Mouse (Mus musculus) CH12.LX (cell line): Measurements from ENCODE around the gene Frmd8. TPM values are rescaled to one million over a fixed set of nuclear protein-coding genes. Genes with fewer than 3 reads are reported as not detected.

Source experiments
- DNase-seq: peaks from one replicate; pipeline ENCODE4 v3.0.0-alpha.2; 2013; ENCODE audit errors: extremely low read depth
- H3K27ac ChIP-seq: 2 replicates; pipeline ENCODE4 v1.5.1; 2012; ENCODE audit warnings: low read depth, mild to moderate bottlenecking, control low read depth, moderate library complexity; ENCODE audit not compliant: insufficient read depth
- H3K27me3 ChIP-seq: replicated peaks from 2 replicates; pipeline ENCODE3; 2012; ENCODE audit warnings: inconsistent platforms
- H3K36me3 ChIP-seq, 2 experiments: replicated peaks in 1 of 2; 2 replicates each; pipeline versions ENCODE3 to v1.6.1; 2012; ENCODE audit warnings: inconsistent platforms in 1 of 2, low read length in 1 of 2, mild to moderate bottlenecking in 1 of 2, mixed read lengths in 1 of 2, moderate library complexity in 1 of 2; ENCODE audit not compliant: control insufficient read depth in 1 of 2, insufficient read depth in 1 of 2
- H3K4me1 ChIP-seq, 2 experiments: 2 replicates each; pipeline ENCODE4 v1.6.1; 2012; ENCODE audit warnings: inconsistent platforms in 1 of 2, moderate library complexity in 1 of 2; ENCODE audit not compliant: insufficient read depth in 2 of 2, control insufficient read depth in 1 of 2
- H3K4me2 ChIP-seq: 2 replicates; pipeline ENCODE4 v1.6.1; 2012; ENCODE audit warnings: low read depth, mild to moderate bottlenecking, control low read depth; ENCODE audit not compliant: poor library complexity, insufficient read depth, severe bottlenecking
- H3K4me3 ChIP-seq, 3 experiments: fragments of 150-350 bp in 1 of 3; sonication (generic) in 1 of 3; replicated peaks in 1 of 3; 2 replicates each; pipeline versions ENCODE3 to v1.5.1; 2011 to 2012; ENCODE audit warnings: low read depth in 2 of 3, low read length in 2 of 3, mild to moderate bottlenecking in 2 of 3, moderate library complexity in 2 of 3, control low read depth in 1 of 3, improper control_type of control experiment in 1 of 3, inconsistent platforms in 1 of 3, mixed read lengths in 1 of 3; ENCODE audit not compliant: poor library complexity in 1 of 3
- H3K79me2 ChIP-seq: replicated peaks from 2 replicates; pipeline ENCODE4 v1.6.1; 2012; ENCODE audit warnings: mild to moderate bottlenecking, moderate library complexity; ENCODE audit not compliant: control insufficient read depth, poor library complexity, insufficient read depth, severe bottlenecking; ENCODE audit errors: extremely low read depth
- H3K9ac ChIP-seq: 2 replicates; pipeline ENCODE4 v1.6.1; 2012; ENCODE audit warnings: low read depth, mild to moderate bottlenecking, control low read depth, moderate library complexity; ENCODE audit not compliant: insufficient read depth
- H3K9me3 ChIP-seq: replicated peaks from 2 replicates; pipeline ENCODE3; 2012; ENCODE audit warnings: low read length, inconsistent platforms, mixed read lengths
- CHD1 ChIP-seq: IDR thresholded peaks from 2 replicates; pipeline ENCODE4 v1.6.1; 2012; ENCODE audit warnings: low read depth, low read length, improper control_type of control experiment, inconsistent platforms
- CHD2 ChIP-seq: IDR thresholded peaks from 2 replicates; pipeline ENCODE4 v1.6.1; 2011; ENCODE audit warnings: low read length, improper control_type of control experiment
- CTCF ChIP-seq, 2 experiments: IDR thresholded peaks in 1 of 2; conservative IDR thresholded peaks in 1 of 2; 2 replicates each; pipeline ENCODE4 v1.5.1; 2011 to 2012; ENCODE audit warnings: low read depth in 2 of 2, low read length in 2 of 2, improper control_type of control experiment in 1 of 2, inconsistent platforms in 1 of 2, mild to moderate bottlenecking in 1 of 2, moderate library complexity in 1 of 2
- EP300 ChIP-seq: IDR thresholded peaks from 2 replicates; pipeline ENCODE4 v1.6.1; 2011; ENCODE audit warnings: low read length, improper control_type of control experiment
- ETS1 ChIP-seq: conservative IDR thresholded peaks from 2 replicates; pipeline ENCODE4 v1.6.1; 2012; ENCODE audit warnings: low read depth, mild to moderate bottlenecking, inconsistent platforms, low read length, improper control_type of control experiment, moderate library complexity
- JUND ChIP-seq: conservative IDR thresholded peaks from 2 replicates; pipeline ENCODE4 v1.6.1; 2011; ENCODE audit warnings: low read depth, low read length, improper control_type of control experiment
- MAZ ChIP-seq: IDR thresholded peaks from 2 replicates; pipeline ENCODE4 v1.6.1; 2012; ENCODE audit warnings: low read depth, mild to moderate bottlenecking, inconsistent platforms, low read length, improper control_type of control experiment, moderate library complexity
- MEF2A ChIP-seq: IDR thresholded peaks from 2 replicates; pipeline ENCODE4 v1.6.1; 2014; ENCODE audit warnings: low read depth, mild to moderate bottlenecking, inconsistent platforms, low read length, improper control_type of control experiment, borderline replicate concordance
- MXI1 ChIP-seq: IDR thresholded peaks from 2 replicates; pipeline ENCODE4 v1.6.1; 2011; ENCODE audit warnings: mild to moderate bottlenecking, low read depth, low read length, improper control_type of control experiment
- NRF1 ChIP-seq: IDR thresholded peaks from 2 replicates; pipeline ENCODE4 v1.6.1; 2014; ENCODE audit warnings: low read depth, mild to moderate bottlenecking, inconsistent platforms, low read length, improper control_type of control experiment, moderate library complexity
- PAX5 ChIP-seq: IDR thresholded peaks from 2 replicates; pipeline ENCODE4 v1.6.1; 2012; ENCODE audit warnings: low read length, inconsistent platforms, mixed read lengths
- POLR2A ChIP-seq: IDR thresholded peaks from 2 replicates; pipeline ENCODE4 v1.6.1; 2011; ENCODE audit warnings: low read depth, mild to moderate bottlenecking, improper control_type of control experiment, low read length
- USF2 ChIP-seq: conservative IDR thresholded peaks from 2 replicates; pipeline ENCODE4 v1.6.1; 2011; ENCODE audit warnings: low read depth, low read length, improper control_type of control experiment
- ZMIZ1 ChIP-seq: IDR thresholded peaks from 2 replicates; pipeline ENCODE4 v1.6.1; 2012; ENCODE audit warnings: low read depth, mild to moderate bottlenecking, inconsistent platforms, low read length, improper control_type of control experiment
- dilution Hi-C: fragments of 300-500 bp; cut with MboI; formaldehyde crosslinking; loops from 2 replicates; pipeline ENCODE4 v1.14.3; 2020; ENCODE audit warnings: low sequenced_read_pairs; ENCODE audit not compliant: extremely low pct_unique_long_range_greater_than_20kb, extremely low pct_ligation_motif_present
- in situ Hi-C: fragments of 300-500 bp; cut with MboI; formaldehyde crosslinking; loops from 3 replicates; pipeline ENCODE4 v1.14.3; 2019; ENCODE audit warnings: low sequenced_read_pairs, low pct_ligation_motif_present, low pct_unique_long_range_greater_than_20kb, mixed read lengths
- polyA plus RNA-seq: library from polyadenylated mRNA; unstranded; fragments of >175 nt; gene quantifications from 2 replicates; pipeline ENCODE4 v1.2.1, GENCODE M21; 2012; ENCODE audit warnings: low read depth; ENCODE audit not compliant: insufficient read length
- total RNA-seq, 2 experiments: library from RNA; depleted of rRNA; stranded (reverse); fragments of 300-350 nt in 1 of 2; fragments of >200 nt in 1 of 2; gene quantifications; 2 replicates each; pipeline ENCODE4 v1.2.3; 2012 to 2014

Gene Frmd8
- total and polyA plus RNA-seq, 3 experiments, result 13.5 to 30.7 (median 25.2) TPM

- Histone ChIP-seq H3K27me3 (no peaks in the 10 kb centered on the region), H3K79me2 (no peaks in the 10 kb centered on the region), H3K27ac (0 out of 2 replicates have a peak overlapping the region, but pooled peaks have one; percentile 4), H3K4me3 (no peak overlapping the region), H3K9ac (no peak overlapping the region), H3K36me3 (peaks cover 20 to 38% of the 10 kb centered on the region in 2 experiments), H3K4me2 (no peak overlapping the region; the same call in 1 of the 2 replicates), H3K4me1 (peaks cover 14 to 58% of the 10 kb centered on the region in 2 experiments), H3K9me3 (no peaks in the 10 kb centered on the region)
- dilution Hi-C loops, result no loop called here
- in situ Hi-C loops, result no loop called here
- no peak for DNase-seq
- TF ChIP-seq EP300 (0 out of 2 replicates have a peak, but pooled peaks have one; percentile 12), NRF1 (no peak), MEF2A (peak; percentile 66; the same call in 1 of the 2 replicates), JUND (no peak), ETS1 (peak; percentile 60), CHD1 (no peak), POLR2A (peak; percentile 34; the same call in 1 of the 2 replicates)
Observed at GRCm38 (mm10) chr19:5822174-5822833, 52.8 kb downstream of the Frmd8 start.

- H3K9ac ChIP-seq, result no peak overlapping the region
- H3K9me3 ChIP-seq, result no peaks in the 10 kb centered on the region
- H3K27ac ChIP-seq, result no peak overlapping the region
- no peak overlapping the region for H3K4me3 ChIP-seq
- H3K27me3 ChIP-seq, result no peaks in the 10 kb centered on the region
- no peak for DNase-seq
- H3K79me2 ChIP-seq, result no peaks in the 10 kb centered on the region
- TF ChIP-seq CHD2, result no peak
- no peak for TF ChIP-seq PAX5
- no peak for TF ChIP-seq USF2
- TF ChIP-seq NRF1, result no peak
- no peak for TF ChIP-seq ETS1
- TF ChIP-seq MAZ, result no peak
- peaks cover 17 to 62% of the 10 kb centered on the region in 2 experiments for H3K4me1 ChIP-seq
- peaks cover 18 to 34% of the 10 kb centered on the region in 2 experiments for H3K36me3 ChIP-seq
- no peak overlapping the region; the same call in 1 of the 2 replicates for H3K4me2 ChIP-seq
- dilution Hi-C loops (no loop called here), in situ Hi-C loops (no loop called here)
Observed at GRCm38 (mm10) chr19:5821847-5822173, 53.3 kb downstream of the Frmd8 start.

- TF ChIP-seq CTCF (conservative IDR thresholded peaks at IDR 0.05 in 1 of 2, IDR thresholded peaks at IDR 0.05 in 1 of 2; ENCODE audit: low read depth in 2 of 2, low read length in 2 of 2), result peak in 1 of 2 experiments; percentile 16; a peak in 1 of 4 replicates
- TF ChIP-seq MXI1, result no peak
- TF ChIP-seq ZMIZ1, result no peak
- no peaks in the 10 kb centered on the region for H3K27me3 ChIP-seq
- H3K9ac ChIP-seq, result no peak overlapping the region
- no peaks in the 10 kb centered on the region for H3K9me3 ChIP-seq
- no peak overlapping the region for H3K4me2 ChIP-seq
- no peak overlapping the region for H3K4me3 ChIP-seq
- peaks cover 0 to 12% of the 10 kb centered on the region in 2 experiments for H3K36me3 ChIP-seq
- no peaks in the 10 kb centered on the region for H3K79me2 ChIP-seq
- peaks cover 31 to 74% of the 10 kb centered on the region in 2 experiments for H3K4me1 ChIP-seq
- H3K27ac ChIP-seq, result no peak overlapping the region
- dilution Hi-C loops, result no loop called here
- in situ Hi-C loops, result no loop called here
- no peak for DNase-seq
Observed at GRCm38 (mm10) chr19:5819549-5819948, 55.5 kb downstream of the Frmd8 start.
